Mouse (Mus musculus) limb, embryonic 11.5 days (tissue): ENCODE results near the gene Mcoln2. TPM values are rescaled to one million over a fixed set of nuclear protein-coding genes. Genes with fewer than 3 reads are reported as not detected.

Experiments used
- ATAC-seq: fragments of 200-750 bp; cut with Nextera tagmentation; 2 replicates; pipeline ENCODE4 v1.8.0; 2017; ENCODE audit warnings: low read depth; ENCODE audit not compliant: insufficient number of reproducible peaks, low FRiP score, low TSS enrichment
- DNase-seq: peaks from one replicate; pipeline ENCODE4 v3.0.0-alpha.2; 2015; ENCODE audit warnings: low spot score
- H3K27ac ChIP-seq: fragments of 300-500 bp; sonication (generic); replicated peaks from 2 replicates; pipeline ENCODE4 v1.5.1; 2014; ENCODE audit warnings: low read depth, mild to moderate bottlenecking, low read length
- H3K27me3 ChIP-seq: fragments of 300-500 bp; sonication (generic); 2 replicates; pipeline ENCODE4 v1.6.1; 2014; ENCODE audit warnings: mild to moderate bottlenecking, low read length, mixed read lengths; ENCODE audit not compliant: control insufficient read depth, insufficient read depth
- H3K36me3 ChIP-seq: fragments of 300-500 bp; sonication (generic); 2 replicates; pipeline ENCODE4 v1.6.1; 2014; ENCODE audit warnings: mild to moderate bottlenecking, low read length, moderate library complexity, mixed read lengths; ENCODE audit not compliant: control insufficient read depth, insufficient read depth
- H3K4me1 ChIP-seq: fragments of 300-500 bp; sonication (generic); 2 replicates; pipeline ENCODE4 v1.6.1; 2014; ENCODE audit warnings: low read length, mixed read lengths; ENCODE audit not compliant: control insufficient read depth, insufficient read depth
- H3K4me2 ChIP-seq: fragments of 300-500 bp; sonication (generic); 2 replicates; pipeline ENCODE4 v1.6.1; 2014; ENCODE audit warnings: low read depth, mild to moderate bottlenecking, moderate library complexity; ENCODE audit not compliant: severe bottlenecking
- H3K4me3 ChIP-seq: fragments of 300-500 bp; sonication (generic); 2 replicates; pipeline ENCODE4 v1.5.1; 2014; ENCODE audit warnings: low read depth, low read length
- H3K9ac ChIP-seq: fragments of 300-500 bp; sonication (generic); 2 replicates; pipeline ENCODE4 v1.6.1; 2014; ENCODE audit warnings: mild to moderate bottlenecking, low read length
- H3K9me3 ChIP-seq: fragments of 300-500 bp; sonication (generic); 2 replicates; pipeline ENCODE4 v1.6.1; 2016; ENCODE audit warnings: low read length; ENCODE audit not compliant: control insufficient read depth
- WGBS: fragments of 180-500 bp; shearing (Covaris S2); extraction: QIAGEN DNeasy Blood & Tissue Kit; methylation state at CpG from one replicate; pipeline ENCODE4 v1.1.7; 2014; 5-methylcytosine and 5-hydroxymethylcytosine counted together
- polyA plus RNA-seq: library from polyadenylated mRNA; unstranded; fragments of >200 nt; fragmentation: Nextera tagmentation; extraction: Ambion mirVana; gene quantifications from 2 replicates; pipeline ENCODE4 v1.2.1, GENCODE M21; 2014

Gene Mcoln2
- polyA plus RNA-seq, 1 experiment from 2014 or later: 0.63 TPM

- Histone ChIP-seq H3K4me1 (no peaks in the 10 kb centered on the region), H3K27me3 (no peaks in the 10 kb centered on the region), H3K4me3 (no peak overlapping the region), H3K36me3 (no peaks in the 10 kb centered on the region), H3K4me2 (no peak overlapping the region), H3K9me3 (no peaks in the 10 kb centered on the region), H3K27ac (no peak overlapping the region), H3K9ac (no peak overlapping the region)
- no peak for ATAC-seq
- DNase-seq: no peak
- 73% methylated on average over 4 of the region's 4 CpGs for WGBS
These were observed 84.1 kb downstream of the Mcoln2 start for GRCm38 (mm10) chr3:146233741-146234140.

GRCm38 (mm10) chr3:146234530-146234929, 84.9 kb downstream of the Mcoln2 start:
- no peak for DNase-seq
- Histone ChIP-seq H3K27me3 (no peaks in the 10 kb centered on the region), H3K4me3 (no peak overlapping the region), H3K36me3 (no peaks in the 10 kb centered on the region), H3K9ac (no peak overlapping the region), H3K4me1 (no peaks in the 10 kb centered on the region), H3K9me3 (no peaks in the 10 kb centered on the region), H3K27ac (no peak overlapping the region), H3K4me2 (no peak overlapping the region)
- WGBS: 76% methylated on average over 10 of the region's 10 CpGs
- no peak for ATAC-seq

- DNase-seq (no peak), ATAC-seq (no peak)
- Histone ChIP-seq H3K9me3 (no peaks in the 10 kb centered on the region), H3K4me2 (no peak overlapping the region), H3K27me3 (no peaks in the 10 kb centered on the region), H3K4me1 (no peaks in the 10 kb centered on the region), H3K27ac (no peak overlapping the region), H3K36me3 (no peaks in the 10 kb centered on the region), H3K4me3 (no peak overlapping the region), H3K9ac (no peak overlapping the region)
- WGBS: 41% methylated on average over 8 of the region's 8 CpGs
These were observed 86.6 kb downstream of the Mcoln2 start for GRCm38 (mm10) chr3:146236280-146236679.

- DNase-seq: no peak
- ATAC-seq: no peak
- no peaks in the 10 kb centered on the region for H3K9me3 ChIP-seq
- H3K4me2 ChIP-seq: no peak overlapping the region
- WGBS: 80% methylated on average over 5 of the region's 5 CpGs
- H3K9ac ChIP-seq: no peak overlapping the region
- H3K27me3 ChIP-seq: no peaks in the 10 kb centered on the region
- no peak overlapping the region for H3K27ac ChIP-seq
- no peaks in the 10 kb centered on the region for H3K4me1 ChIP-seq
- no peaks in the 10 kb centered on the region for H3K36me3 ChIP-seq
- no peak overlapping the region for H3K4me3 ChIP-seq
These were observed 88.0 kb downstream of the Mcoln2 start for GRCm38 (mm10) chr3:146237676-146238075.

GRCm38 (mm10) chr3:146244630-146245029, 95.0 kb downstream of the Mcoln2 start:
- Histone ChIP-seq H3K36me3 (no peaks in the 10 kb centered on the region), H3K9ac (no peak overlapping the region), H3K4me3 (no peak overlapping the region), H3K4me1 (no peaks in the 10 kb centered on the region), H3K27me3 (no peaks in the 10 kb centered on the region), H3K9me3 (no peaks in the 10 kb centered on the region), H3K27ac (no peak overlapping the region), H3K4me2 (no peak overlapping the region)
- 96% methylated on average over 1 of the region's 1 CpGs for WGBS
- ATAC-seq (no peak), DNase-seq (no peak)

Other genes starting within 250 kb of the Mcoln2 start
- gene Bcl10, start 227.0 kb upstream of the Mcoln2 start, polyA plus RNA-seq: 54.7 and 57.7 TPM in 2 replicates
- gene 2410004B18Rik, start 211.8 kb upstream of the Mcoln2 start, polyA plus RNA-seq: 55.1 and 61.3 TPM in 2 replicates
- 1.8 and 2.1 TPM in 2 replicates for gene Syde2, start 162.0 kb upstream of the Mcoln2 start, polyA plus RNA-seq
- not detected in 2 replicates for gene Wdr63, start 41.7 kb upstream of the Mcoln2 start, polyA plus RNA-seq
- 6.3 and 7.2 TPM in 2 replicates for gene Mcoln3, start 32.4 kb upstream of the Mcoln2 start, polyA plus RNA-seq
- gene Lpar3, start 71.1 kb downstream of the Mcoln2 start, polyA plus RNA-seq: 0.38 and 0.51 TPM in 2 replicates